Mouse (Mus musculus) spleen, adult 12 weeks (tissue): ENCODE results near the gene Tor3a.
"Not testable (repeated sequence)": the region's sequence is repeated elsewhere in the genome, so short reads cannot be mapped to it uniquely, and the experiment has no call there.

Source experiments
- DNase-seq: peaks from one replicate; pipeline ENCODE4 v3.0.0; 2022; ENCODE audit warnings: low spot score

Gene Tor3a

DNA sequence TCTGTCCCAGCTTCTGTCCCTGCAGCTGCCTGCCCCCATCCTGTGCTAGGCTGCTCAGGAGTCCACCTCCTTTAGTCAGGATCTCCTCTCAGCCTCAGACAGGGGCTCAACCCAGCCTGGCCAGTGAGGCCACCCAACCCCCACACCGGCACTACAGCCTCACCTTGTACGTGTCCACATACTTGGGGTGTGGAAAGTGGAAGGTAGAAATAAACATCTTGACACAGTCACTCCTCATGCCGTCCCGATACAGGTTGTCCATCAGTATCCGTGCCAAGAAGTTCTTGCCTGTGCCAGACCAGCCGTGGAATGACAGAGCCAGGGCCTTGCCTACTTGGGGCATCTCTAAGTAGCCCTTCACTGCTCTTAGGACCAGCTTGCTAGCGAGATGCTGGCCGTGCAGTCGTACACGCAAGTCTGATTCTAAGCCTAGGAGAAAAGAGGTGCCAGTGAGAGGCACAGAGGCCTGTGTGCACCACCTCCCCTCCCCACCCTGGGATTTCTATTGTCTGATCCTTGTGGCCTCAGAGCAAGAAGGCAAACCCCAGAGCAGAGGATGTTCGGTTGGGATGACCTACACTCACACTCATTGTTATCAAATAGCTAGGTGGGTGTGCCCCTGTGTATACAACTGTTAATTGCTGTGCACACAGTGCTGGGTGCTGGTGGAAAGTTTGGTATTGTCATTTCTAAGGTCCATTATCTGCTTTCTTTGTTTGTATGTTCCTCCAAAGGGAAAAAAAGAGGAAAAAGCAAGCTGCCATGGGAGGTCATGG, 4.8 kb downstream of the Tor3a start:
- DNase-seq, result no peak

DNA sequence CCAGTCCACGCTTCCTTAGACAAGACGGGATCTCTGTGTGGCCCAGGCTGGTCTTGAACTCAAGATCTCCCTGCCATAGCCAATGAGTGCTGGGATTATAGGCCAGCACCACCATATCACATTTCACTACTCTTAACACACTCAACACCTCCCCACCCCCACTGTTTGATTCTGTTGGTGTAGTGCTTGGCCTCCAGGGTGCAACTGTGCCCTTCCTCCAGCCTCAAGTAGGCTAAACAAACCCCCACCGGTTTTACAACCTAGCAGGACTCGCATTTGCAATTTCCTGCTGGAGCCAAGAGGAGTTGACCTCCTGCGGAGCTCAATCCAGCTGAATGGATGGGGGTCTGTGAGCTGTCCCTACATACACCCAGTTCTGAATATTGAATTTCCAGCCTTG, 5.6 kb downstream of the Tor3a start:
- DNase-seq, result no peak

DNA sequence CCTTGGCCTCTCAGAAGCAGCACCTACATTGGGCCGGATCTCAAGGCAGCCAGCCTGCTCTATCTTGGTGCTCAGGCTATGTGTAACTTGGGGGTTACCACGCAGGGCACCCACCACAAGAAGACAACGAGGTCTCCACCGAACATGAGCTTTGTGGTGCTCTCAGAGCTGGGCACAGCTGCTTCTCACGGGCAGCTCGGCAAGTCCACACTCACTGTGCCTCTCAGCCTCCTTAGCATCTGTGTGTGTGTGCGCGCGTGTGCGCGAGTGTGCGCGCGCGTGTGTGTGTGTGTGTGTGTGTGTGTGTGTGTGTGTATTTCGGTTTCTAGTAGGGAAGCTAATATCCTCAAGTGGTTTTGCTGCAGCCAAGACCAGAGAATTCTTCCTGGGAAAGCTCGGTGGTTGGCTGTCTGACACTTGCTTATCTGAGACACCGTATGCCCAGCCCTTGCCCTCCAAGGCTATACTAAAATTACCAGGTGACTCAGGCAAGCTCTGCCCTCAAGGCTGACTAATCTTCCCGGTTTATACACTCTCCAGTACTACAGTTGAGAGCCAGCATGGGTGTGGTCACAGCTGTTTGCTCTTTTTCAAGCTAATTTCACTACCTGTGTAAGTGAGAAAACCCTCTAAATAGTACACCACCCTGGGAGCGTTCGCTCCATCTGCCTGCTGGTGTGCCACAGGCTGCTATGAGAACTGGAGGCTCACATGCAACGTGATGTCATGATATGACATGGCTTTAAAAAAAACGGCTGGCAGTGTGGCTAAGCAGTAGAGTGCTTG, 6.8 kb downstream of the Tor3a start:
- DNase-seq, result no peak

DNA sequence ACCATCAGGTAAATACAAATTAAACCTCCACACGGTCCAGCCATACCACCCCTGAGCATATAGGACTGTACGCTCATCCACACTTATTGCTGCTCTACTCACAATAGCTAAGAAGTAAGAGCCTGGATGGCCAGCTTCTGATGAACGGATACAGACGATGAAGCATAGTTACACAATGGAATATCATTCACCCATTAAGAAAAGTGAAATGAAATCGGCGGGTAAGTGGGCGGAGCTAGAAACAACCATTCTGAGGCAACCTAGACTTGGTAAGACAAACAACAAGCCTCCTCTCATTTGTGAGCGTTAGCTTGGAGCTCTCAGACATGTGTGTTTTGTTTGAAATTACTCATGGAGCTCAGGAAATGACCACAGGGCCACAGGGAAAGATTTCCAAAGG, 8.4 kb downstream of the Tor3a start:
- no peak for DNase-seq

DNA sequence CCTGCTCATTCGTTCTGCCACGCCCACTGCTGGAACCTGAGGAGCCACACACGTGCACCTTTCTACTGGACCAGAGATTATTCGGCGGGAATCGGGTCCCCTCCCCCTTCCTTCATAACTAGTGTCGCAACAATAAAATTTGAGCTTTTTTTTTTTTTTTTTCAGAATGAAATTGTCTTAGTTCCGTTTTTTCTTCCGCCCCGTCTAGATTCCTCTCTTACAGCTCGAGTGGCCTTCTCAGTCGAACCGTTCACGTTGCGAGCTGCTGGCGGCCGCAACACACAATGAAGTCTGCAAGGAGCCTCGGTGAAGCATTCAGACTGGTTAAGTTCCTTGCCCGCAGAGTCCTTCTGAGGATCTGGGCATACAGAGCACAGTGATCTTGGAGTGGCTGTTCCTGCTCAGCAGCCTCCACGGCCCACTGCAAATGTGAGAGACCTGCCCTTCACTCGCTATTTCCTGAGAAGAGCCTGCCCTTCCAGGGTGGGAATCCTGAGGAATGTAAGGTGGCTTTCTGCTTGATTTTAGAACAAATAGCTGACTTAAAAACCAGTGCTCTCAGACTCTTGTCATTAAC, 13.4 kb downstream of the Tor3a start:
- DNase-seq, result not testable (repeated sequence)

DNA sequence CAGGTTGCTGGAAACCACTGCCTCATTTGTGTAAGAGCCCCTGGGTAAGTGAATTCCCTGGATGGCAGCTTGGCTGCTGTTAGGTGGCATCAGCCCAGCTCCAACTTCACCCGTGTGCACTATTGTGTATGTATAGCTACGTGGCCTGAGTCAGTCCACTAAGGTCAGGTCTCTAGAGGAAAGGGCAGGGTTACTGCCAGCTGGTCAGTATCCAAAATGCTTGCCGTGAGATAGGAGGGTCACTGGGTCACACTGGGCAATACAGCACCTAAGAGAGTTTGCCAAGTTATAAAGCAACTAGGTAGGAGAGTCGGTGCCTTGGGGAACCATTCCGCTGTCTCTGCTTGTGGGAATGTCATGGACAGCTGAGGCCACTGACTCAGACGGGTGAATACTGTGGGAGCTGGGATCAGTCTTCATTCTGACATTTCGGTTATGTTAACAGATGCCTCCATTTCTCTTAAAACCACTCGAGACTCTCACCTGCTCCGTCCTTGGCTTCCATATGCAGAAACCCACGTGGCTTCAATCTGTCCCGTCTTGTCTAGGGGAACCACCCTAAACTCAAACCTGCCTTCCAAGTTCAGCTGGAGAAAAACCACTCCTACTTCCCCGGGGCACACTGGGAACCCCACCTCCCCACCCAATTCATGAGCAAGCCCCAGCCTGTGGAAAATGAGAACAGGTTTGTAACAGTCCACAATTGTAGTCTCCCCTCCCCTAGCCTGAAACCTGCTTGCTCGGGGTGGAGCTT, 14.1 kb downstream of the Tor3a start:
- no peak for DNase-seq

DNA sequence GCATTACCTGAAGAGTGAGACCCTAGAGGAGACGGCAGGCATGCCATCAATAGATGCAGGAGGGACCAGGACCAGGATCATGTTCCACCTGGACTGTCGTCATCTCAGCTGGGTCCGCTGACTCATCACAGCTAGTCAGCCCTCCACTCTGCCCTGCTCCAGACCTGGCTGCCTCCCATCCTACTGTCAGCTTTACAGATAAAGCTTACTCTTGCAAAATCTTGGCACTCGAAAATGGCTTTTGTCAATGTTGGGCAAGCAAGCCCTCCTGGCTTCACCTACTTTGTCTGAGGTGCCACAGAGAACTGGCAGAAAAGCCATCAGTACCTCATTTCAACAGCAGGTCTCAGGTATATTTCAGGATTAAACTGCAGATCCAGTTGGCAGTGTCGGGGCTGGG, 15.5 kb downstream of the Tor3a start:
- no peak for DNase-seq

DNA sequence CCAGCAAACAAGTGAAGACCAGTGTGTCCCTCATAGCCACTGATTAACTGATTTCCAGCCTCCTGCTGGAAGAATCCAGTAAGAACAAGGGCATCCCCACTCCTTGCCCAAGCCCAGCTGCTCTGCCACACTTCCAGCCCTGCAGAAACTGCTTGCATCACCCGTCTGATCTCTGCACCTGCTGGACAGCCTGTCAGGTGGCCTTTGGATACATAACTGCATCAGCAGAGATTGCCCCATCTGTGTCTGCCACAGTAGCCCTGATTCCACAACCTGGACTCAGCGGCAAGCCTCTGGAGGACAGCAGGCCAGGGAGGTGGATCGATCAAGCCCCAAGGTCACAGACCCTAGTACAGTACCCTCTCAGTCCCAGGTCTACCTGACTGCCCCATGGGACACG, 16.6 kb downstream of the Tor3a start:
- no peak for DNase-seq

DNA sequence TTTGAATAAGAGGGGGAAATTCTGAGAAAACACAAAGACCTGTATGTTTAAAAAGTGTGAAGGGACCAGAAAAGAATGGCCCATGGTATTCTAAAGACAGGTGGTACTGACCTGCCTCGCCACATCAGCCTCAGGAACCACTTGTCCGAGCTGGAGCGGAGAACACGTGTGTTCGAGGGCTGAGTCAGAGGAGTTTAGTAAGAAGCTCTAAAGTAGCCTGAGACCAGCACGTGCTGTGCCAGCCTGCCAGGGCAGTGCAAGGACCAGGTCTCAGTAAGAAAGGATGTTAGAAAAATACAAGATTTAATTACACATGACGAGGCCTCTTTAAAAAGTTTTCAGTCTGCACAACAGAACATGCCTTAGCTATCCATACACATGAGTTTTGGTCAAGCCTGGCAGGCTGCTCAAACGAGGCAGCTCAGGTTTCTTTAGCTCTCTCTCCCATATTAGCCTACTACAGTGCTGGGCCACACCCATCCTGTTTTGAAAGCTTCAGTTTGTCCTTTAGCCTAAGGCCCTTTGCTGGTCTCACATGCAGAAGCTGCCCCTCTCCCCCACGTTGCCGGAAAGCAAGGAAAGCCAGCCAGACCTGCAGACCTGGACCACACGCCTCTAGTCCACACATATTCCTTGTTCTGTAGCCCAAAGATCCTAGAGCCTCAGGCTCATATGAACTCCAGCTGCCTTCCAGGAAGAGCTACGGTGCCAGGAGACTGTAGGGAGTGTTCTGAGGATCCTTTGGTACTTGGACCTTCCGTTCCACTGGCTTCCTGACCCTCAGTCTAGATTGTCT, 19.2 kb downstream of the Tor3a start:
- no peak for DNase-seq

DNA sequence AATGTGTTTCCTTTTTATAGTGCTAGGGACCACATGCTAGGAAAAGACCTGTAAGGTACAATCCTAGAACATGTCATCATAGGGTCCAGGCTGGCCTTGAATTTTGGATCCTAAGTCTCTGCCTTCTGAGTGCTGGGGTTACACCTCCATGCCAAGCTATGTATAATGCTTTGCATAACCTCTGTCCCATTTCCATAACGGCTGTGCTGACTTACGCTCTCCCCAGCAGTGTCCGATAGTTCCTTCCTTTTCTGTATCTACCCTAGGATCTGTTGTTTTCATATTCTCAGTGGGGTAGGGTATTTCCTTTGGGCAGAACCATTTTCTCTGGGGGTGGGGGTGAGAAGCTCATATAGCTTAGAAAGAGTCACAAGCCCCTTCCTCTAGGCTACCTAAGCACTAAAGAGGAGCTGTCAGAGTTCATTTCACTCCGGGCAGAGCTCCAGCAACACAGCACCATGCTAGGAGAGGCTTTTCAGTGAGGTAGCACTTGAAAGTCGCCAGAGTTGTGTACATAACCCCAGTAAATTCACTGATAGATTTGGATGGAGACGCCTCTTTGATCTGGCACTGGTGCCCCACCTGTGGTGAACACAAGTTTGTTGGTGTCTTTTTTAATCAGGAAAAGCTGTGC, 21.9 kb downstream of the Tor3a start:
- no peak for DNase-seq

DNA sequence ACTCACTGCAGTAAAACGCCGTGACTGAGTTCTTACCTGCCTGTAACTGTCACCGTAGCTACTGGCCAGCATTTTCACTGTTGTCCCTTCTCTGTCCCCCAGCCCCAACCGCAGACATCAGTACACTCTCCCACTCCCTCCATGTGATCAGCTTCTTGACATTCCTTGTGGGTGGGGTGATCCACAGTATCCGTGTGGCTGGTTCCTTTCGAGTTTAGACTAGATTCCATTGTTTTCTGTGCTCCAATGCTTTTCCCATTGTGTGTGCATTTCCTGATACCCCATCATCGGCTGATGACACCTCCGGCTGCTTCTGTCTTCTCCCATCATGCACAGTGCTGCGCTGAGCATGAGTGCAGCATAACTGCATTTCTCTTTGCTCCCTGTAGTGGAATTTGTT, 23.5 kb downstream of the Tor3a start:
- DNase-seq, result no peak

DNA sequence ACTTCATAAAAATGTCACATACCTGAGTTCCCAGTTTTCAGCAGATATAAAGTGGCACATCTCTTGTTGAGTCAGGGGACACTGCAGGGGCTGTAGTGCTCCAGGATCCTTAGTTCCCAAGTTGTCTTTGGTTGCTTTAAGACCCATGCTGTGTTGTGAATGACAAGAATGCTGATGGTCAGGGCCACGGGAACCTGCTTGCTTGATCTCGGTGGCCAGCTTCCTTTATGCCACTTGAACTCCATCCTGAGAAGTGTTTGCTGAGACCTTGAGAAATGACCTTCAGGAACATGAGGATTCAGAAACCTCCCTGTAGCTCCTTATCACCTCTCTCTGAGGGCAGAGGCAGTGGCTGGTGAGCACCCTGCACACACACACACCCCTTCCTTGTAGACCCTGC, 25.5 kb downstream of the Tor3a start:
- DNase-seq, result no peak

DNA sequence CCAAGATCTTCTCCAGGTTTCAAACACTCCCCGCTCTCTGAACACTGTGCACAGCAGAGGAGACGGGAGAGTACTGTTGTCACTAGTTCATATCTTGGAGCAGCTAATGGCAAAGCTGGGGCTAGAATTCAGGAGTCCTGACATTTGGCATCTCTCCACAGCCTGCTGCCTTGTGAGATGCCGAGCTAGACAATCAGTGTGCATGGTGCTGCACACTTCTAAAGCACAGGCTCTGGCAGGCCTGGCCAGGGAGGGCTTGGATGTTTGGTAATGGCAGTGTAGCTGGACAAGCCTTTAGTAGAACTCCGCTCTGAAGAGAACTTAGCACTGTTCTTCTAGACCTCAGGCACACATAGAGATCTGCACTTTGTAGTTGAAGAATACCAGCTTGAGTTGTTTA, 28.2 kb downstream of the Tor3a start:
- DNase-seq, result no peak

DNA sequence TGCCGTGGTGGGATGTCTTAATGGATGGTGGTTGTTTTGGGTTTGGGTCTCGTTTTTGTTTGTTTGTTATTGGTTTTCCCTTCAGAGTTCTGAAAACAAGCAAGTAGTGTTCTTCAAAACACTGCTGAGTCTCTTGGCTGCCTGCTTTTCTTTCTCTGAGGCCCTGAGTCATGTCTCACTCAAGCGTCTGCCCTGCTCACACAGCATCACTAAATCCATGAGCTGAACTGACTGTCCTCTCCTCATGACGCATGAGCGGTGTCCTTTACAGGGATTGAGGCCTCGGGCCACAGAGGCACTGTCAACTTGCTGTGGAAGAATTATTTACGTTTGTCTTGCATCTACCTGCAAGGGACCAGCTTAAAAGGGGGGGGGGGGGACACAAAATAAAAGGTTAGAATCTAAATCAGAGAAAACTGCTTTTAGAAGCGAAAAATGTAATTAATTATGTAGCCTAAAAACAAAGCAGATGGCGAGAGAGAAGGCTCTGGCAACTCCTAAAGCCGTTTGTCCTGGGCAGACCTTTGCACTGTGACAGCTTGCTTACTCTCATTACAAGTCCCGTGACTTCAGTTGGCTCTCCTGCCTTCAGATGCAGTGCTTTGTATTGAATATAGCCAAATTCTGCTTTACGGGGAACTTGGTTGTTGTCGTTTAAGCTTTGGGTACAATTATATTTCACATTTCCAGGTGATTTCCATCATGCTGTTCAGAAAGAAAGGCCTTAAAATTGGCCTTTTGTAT, 29.2 kb downstream of the Tor3a start:
- no peak for DNase-seq

DNA sequence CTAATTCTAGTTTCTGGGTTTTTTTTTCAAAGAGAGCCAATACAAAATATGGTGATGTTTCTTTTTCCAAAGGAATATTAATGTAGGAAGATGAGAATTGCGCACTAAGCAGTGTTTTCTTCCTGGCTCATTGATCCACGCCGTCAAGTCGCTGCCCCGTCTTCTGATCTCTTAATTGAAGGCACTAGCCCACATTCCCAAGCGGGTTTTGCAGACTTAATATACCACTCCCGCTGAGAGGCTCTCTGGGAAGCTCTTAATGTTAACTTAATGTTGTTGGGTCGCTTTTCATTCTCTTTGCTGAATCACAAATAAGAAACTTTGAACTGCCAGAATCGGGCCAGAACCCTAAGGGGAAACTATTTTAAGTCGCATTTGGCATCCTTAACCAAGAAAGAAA, 30.1 kb downstream of the Tor3a start:
- no peak for DNase-seq

DNA sequence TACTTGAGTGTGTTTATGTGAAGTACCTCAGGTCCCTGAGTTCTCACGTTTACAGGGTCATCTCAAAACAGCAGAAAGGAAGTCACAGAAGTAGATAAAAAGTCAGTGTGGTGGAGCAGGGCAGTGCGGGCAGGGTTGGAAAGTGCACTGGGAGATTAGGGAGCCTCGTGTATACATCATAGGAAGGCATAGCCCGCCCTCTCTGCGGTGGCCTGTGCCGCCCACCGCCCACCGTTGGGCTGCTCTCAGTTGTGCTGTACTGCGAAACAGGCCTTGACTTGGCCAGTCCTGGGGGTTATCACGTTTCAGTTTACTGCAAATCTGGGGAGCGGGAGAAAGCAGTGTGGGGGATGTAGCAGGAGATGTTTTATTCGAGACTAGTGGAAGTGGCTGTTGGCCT, 31.3 kb downstream of the Tor3a start:
- DNase-seq, result no peak

DNA sequence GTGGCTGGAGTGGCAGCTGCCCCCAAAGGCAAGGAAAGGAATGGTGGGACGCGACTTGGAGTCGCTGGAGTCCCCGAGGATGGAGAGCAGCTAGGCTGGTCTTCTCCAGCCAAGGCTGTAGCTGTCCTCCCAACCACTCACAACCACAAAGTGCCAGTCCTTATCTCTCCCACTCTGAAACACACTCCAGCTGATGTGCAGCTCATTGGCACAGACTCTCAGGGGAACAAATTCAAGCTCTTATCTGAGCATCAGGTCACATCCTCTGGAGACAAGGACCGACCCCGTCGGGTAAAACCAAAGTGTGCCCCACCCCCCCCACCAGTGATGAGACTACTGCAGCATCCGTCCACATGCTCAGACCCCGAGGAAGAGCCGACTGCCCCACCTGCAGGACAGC, 32.3 kb downstream of the Tor3a start:
- no peak for DNase-seq

DNA sequence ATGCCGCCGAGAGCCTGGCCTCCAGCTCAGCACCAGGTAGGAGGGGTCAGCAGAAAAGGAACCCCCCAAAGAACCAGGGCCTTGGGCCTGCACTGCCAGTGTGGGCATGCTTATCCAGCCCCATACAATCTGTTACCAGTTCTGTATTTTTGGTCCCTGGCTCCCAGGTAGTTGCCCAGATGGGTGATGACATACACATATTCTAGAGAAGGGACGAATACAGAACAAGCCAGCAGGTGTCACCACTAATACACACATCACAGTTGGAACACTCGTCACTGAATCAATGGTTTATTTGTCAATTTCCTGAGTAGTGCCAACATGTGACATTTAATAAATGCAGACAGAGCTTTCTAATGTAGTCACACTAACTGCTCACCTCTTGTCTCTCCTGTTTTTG, 33.6 kb downstream of the Tor3a start:
- no peak for DNase-seq

DNA sequence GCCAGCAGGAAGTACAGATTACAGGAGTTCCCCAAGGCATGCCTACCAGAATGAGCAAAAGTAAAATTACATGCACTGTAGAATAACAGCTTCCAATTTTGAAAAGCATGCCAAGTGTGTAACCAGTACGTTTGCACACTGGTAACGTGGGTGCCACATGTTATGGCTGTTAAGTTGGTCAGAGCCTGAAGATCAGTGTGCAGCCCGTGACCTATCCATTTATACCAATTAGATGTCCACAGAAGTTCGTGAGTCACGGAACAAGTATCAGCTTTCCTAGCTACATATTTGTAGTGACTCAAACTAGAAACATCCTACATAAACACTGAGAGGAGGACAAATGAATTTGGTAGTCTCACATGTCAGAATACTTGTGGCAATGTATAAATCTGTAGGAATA, 34.7 kb downstream of the Tor3a start:
- DNase-seq, result no peak

DNA sequence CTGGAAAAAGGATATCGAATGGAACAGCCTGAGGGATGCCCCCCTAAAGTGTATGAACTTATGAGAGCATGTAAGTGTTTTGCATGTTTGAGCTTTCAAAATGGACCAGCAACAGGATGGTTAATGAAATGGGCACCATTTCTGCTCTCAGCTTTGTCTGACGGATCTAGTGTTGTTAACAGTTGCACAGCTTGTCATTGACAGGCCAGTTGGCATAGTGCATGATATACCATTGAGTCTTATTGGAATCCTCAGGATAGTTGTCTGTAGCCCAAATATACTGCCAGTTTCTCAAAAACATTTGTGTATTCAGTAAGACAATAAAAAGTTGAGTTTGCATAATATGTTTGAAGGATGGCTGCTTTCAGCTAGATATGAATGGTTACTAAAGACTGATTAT, 39.0 kb downstream of the Tor3a start:
- DNase-seq, result no peak

DNA sequence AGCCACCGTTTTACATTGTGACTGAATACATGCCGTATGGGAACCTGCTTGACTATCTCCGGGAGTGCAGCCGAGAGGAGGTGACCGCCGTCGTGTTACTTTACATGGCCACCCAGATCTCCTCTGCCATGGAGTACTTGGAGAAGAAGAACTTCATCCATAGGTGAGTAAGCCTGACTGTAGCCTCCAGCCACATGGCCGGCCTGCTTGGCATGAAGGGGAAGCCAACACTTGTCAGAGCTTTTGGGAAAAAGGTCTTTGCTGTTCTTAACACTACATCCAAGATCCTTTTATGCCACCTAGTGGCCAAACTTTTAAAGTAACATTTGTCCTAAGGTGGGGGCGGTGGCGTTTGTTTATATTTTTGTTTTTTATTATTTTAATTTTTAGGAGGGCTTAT, 41.1 kb downstream of the Tor3a start:
- DNase-seq, result no peak
